Mouse (Mus musculus): ENCODE data around the gene Ikzf1. TPM values are rescaled to one million over a fixed set of nuclear protein-coding genes. Genes with fewer than 3 reads are reported as not detected.

Ikzf1 gene
- polyA plus RNA-seq, 1 experiment from 2014 or later = 15.1 TPM

- Histone ChIP-seq H3K36me3 (ENCODE audit: control insufficient read depth, insufficient read depth) (no peaks in the 10 kb centered on the region), H3K4me1 (ENCODE audit: control insufficient read depth, insufficient read depth, low read length) (no peaks in the 10 kb centered on the region), H3K4me3 (ENCODE audit: low read length) (no peak overlapping the region), H3K9ac (ENCODE audit: low read length) (no peak overlapping the region), H3K9me3 (replicated peaks; ENCODE audit: control insufficient read depth, low read length) (no peaks in the 10 kb centered on the region), H3K4me2 (ENCODE audit: low read depth, low read length) (no peak overlapping the region; the same call in 1 of the 2 replicates), H3K27ac (ENCODE audit: low read length) (no peak overlapping the region), H3K27me3 (ENCODE audit: control insufficient read depth, insufficient read depth, low read length) (no peaks in the 10 kb centered on the region)
- no peak for ATAC-seq (replicated peaks; ENCODE audit: extremely low read depth, insufficient read depth, low FRiP score)
- WGBS = 64% methylated on average over 2 of the region's 2 CpGs
These were observed 9.3 kb downstream of the Ikzf1 start for GRCm38 (mm10) chr11:11694072-11694471.

DNA sequence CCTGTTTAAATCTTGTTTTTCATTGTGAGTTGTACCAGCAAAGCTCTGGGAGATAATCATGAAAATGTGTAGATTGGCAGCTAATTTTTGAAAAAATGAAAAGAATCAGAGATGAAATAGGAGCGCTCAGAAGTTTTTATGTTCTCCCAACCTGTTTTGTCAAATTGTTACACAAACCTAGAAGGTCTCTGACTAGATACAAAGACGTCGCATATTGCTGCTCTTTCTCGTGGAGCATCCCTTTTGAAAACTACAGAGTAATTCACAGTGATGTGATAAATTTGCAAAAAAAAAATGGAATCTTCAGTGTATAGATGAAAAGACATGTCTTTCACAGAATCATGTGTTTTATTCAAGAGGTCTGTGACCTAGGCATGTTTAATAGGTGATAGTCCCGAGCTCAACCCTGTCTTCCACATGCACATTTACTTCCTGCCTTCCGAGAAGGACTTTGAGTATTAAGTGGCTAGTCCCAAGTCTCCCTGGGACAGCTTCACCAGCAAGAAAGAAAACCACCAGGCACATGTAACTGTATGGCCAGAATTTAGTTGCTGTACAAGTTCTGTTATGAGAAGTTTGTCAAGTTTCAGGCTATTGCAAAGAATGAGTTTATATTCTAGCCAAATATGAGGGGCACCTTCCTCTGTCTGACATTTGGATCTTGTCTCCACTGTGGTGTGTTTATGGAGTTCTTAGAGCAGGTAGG, 9.8 kb downstream of the Ikzf1 start:
- H3K27me3 ChIP-seq (ENCODE audit: control insufficient read depth, insufficient read depth, low read length) = no peaks in the 10 kb centered on the region
- WGBS = 75% methylated on average over 6 of the region's 6 CpGs

GRCm38 (mm10) chr11:11695211-11695887, 10.5 kb downstream of the Ikzf1 start:
- Histone ChIP-seq H3K4me1 (ENCODE audit: control insufficient read depth, insufficient read depth, low read length) (no peaks in the 10 kb centered on the region), H3K36me3 (ENCODE audit: control insufficient read depth, insufficient read depth) (no peaks in the 10 kb centered on the region), H3K27ac (ENCODE audit: low read length) (no peak overlapping the region), H3K4me3 (ENCODE audit: low read length) (no peak overlapping the region), H3K27me3 (ENCODE audit: control insufficient read depth, insufficient read depth, low read length) (no peaks in the 10 kb centered on the region), H3K9ac (ENCODE audit: low read length) (no peak overlapping the region), H3K4me2 (ENCODE audit: low read depth, low read length) (no peak overlapping the region), H3K9me3 (replicated peaks; ENCODE audit: control insufficient read depth, low read length) (no peaks in the 10 kb centered on the region)
- ATAC-seq (replicated peaks; ENCODE audit: extremely low read depth, insufficient read depth, low FRiP score) = no peak
- 51% methylated on average over 6 of the region's 6 CpGs for WGBS

More for the DNA sequence above, 9.8 kb downstream of the Ikzf1 start:
- no peak for ATAC-seq (replicated peaks; ENCODE audit: extremely low read depth, insufficient read depth, low FRiP score)
- Histone ChIP-seq H3K4me2 (ENCODE audit: low read depth, low read length) (no peak overlapping the region), H3K4me3 (ENCODE audit: low read length) (no peak overlapping the region), H3K9me3 (replicated peaks; ENCODE audit: control insufficient read depth, low read length) (no peaks in the 10 kb centered on the region), H3K4me1 (ENCODE audit: control insufficient read depth, insufficient read depth, low read length) (no peaks in the 10 kb centered on the region), H3K27ac (ENCODE audit: low read length) (no peak overlapping the region), H3K9ac (ENCODE audit: low read length) (no peak overlapping the region), H3K36me3 (ENCODE audit: control insufficient read depth, insufficient read depth) (no peaks in the 10 kb centered on the region)

- H3K27ac ChIP-seq (ENCODE audit: low read length) = no peak overlapping the region
- H3K27me3 ChIP-seq (ENCODE audit: control insufficient read depth, insufficient read depth, low read length) = no peaks in the 10 kb centered on the region
- H3K9me3 ChIP-seq (replicated peaks; ENCODE audit: control insufficient read depth, low read length) = no peaks in the 10 kb centered on the region
- no peak for ATAC-seq (replicated peaks; ENCODE audit: extremely low read depth, insufficient read depth, low FRiP score)
- H3K9ac ChIP-seq (ENCODE audit: low read length) = no peak overlapping the region
- H3K4me2 ChIP-seq (ENCODE audit: low read depth, low read length) = no peak overlapping the region
- H3K36me3 ChIP-seq (ENCODE audit: control insufficient read depth, insufficient read depth) = no peaks in the 10 kb centered on the region
- WGBS = 65% methylated on average over 4 of the region's 4 CpGs
- H3K4me1 ChIP-seq (ENCODE audit: control insufficient read depth, insufficient read depth, low read length) = no peaks in the 10 kb centered on the region
- no peak overlapping the region for H3K4me3 ChIP-seq (ENCODE audit: low read length)
These were observed 11.1 kb downstream of the Ikzf1 start for GRCm38 (mm10) chr11:11695907-11696306.

DNA sequence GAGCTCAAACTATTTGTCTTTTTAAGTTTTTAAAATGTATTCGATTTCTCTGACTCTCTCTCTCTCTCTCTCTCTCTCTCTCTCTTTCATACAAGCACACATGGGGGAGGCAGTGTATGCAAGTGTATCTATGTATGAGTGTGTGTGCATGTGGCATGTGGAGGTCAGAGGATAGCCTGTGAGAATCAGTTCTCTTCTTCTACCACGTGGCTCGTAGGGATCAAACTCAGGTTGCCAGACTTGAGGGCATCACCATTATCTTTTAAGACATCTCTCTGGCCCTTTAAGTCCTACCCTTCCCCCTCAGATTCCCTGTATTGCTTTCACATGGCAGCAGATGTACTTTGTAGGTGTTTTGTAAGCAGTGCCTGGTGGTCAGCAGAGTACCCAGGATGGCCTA, 12.0 kb downstream of the Ikzf1 start:
- no peaks in the 10 kb centered on the region for H3K9me3 ChIP-seq (replicated peaks; ENCODE audit: control insufficient read depth, low read length)
- no peak overlapping the region for H3K27ac ChIP-seq (ENCODE audit: low read length)
- no peaks in the 10 kb centered on the region for H3K27me3 ChIP-seq (ENCODE audit: control insufficient read depth, insufficient read depth, low read length)
- H3K4me1 ChIP-seq (ENCODE audit: control insufficient read depth, insufficient read depth, low read length) = no peaks in the 10 kb centered on the region
- WGBS = 86% methylated on average over 3 of the region's 3 CpGs
- no peak overlapping the region for H3K4me3 ChIP-seq (ENCODE audit: low read length)
- H3K9ac ChIP-seq (ENCODE audit: low read length) = no peak overlapping the region
- H3K36me3 ChIP-seq (ENCODE audit: control insufficient read depth, insufficient read depth) = no peaks in the 10 kb centered on the region
- no peak for ATAC-seq (replicated peaks; ENCODE audit: extremely low read depth, insufficient read depth, low FRiP score)
- H3K4me2 ChIP-seq (ENCODE audit: low read depth, low read length) = no peak overlapping the region

DNA sequence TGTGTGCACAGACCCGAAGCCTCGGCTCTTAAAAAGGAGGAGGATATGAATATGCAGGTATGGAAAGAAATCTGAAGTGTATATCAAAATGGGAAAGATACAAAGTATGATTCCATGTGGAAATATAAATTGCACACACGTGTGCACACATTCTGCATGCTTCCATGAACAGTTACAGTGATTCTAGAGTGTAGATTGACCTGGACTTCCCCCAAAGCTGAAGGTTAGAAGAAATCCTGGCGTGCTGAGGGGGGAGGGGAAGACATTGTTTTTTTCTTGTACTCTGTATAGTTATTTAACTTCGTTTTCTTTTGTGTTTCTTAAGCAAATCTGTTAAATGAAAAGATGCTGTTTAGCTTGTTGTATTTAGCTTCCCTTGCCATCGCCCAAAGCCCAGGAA, 16.6 kb downstream of the Ikzf1 start:
- WGBS = 67% methylated on average over 6 of the region's 6 CpGs
- H3K27me3 ChIP-seq (ENCODE audit: control insufficient read depth, insufficient read depth, low read length) = no peaks in the 10 kb centered on the region
- no peaks in the 10 kb centered on the region for H3K9me3 ChIP-seq (replicated peaks; ENCODE audit: control insufficient read depth, low read length)
- no peaks in the 10 kb centered on the region for H3K36me3 ChIP-seq (ENCODE audit: control insufficient read depth, insufficient read depth)
- ATAC-seq (replicated peaks; ENCODE audit: extremely low read depth, insufficient read depth, low FRiP score) = no peak
- H3K27ac ChIP-seq (ENCODE audit: low read length) = no peak overlapping the region
- H3K9ac ChIP-seq (ENCODE audit: low read length) = no peak overlapping the region
- no peaks in the 10 kb centered on the region for H3K4me1 ChIP-seq (ENCODE audit: control insufficient read depth, insufficient read depth, low read length)
- no peak overlapping the region for H3K4me3 ChIP-seq (ENCODE audit: low read length)
- no peak overlapping the region for H3K4me2 ChIP-seq (ENCODE audit: low read depth, low read length)

GRCm38 (mm10) chr11:11703776-11704175, 19.0 kb downstream of the Ikzf1 start:
- H3K27ac ChIP-seq (ENCODE audit: low read length) = no peak overlapping the region
- no peaks in the 10 kb centered on the region for H3K36me3 ChIP-seq (ENCODE audit: control insufficient read depth, insufficient read depth)
- no peak overlapping the region for H3K4me2 ChIP-seq (ENCODE audit: low read depth, low read length)

GRCm38 (mm10) chr11:11708154-11708719, 23.4 kb downstream of the Ikzf1 start:
- 84% methylated on average over 9 of the region's 9 CpGs for WGBS
- Histone ChIP-seq H3K27ac (ENCODE audit: low read length) (no peak overlapping the region), H3K9me3 (replicated peaks; ENCODE audit: control insufficient read depth, low read length) (no peaks in the 10 kb centered on the region), H3K27me3 (ENCODE audit: control insufficient read depth, insufficient read depth, low read length) (no peaks in the 10 kb centered on the region), H3K4me2 (ENCODE audit: low read depth, low read length) (no peak overlapping the region), H3K4me3 (ENCODE audit: low read length) (no peak overlapping the region), H3K36me3 (ENCODE audit: control insufficient read depth, insufficient read depth) (no peaks in the 10 kb centered on the region), H3K9ac (ENCODE audit: low read length) (no peak overlapping the region), H3K4me1 (ENCODE audit: control insufficient read depth, insufficient read depth, low read length) (peaks cover 2% of the 10 kb centered on the region; the same call in 1 of the 2 replicates)
- ATAC-seq (replicated peaks; ENCODE audit: extremely low read depth, insufficient read depth, low FRiP score) = no peak

More at GRCm38 (mm10) chr11:11703776-11704175, 19.0 kb downstream of the Ikzf1 start:
- no peak overlapping the region for H3K9ac ChIP-seq (ENCODE audit: low read length)
- no peaks in the 10 kb centered on the region for H3K4me1 ChIP-seq (ENCODE audit: control insufficient read depth, insufficient read depth, low read length)
- H3K4me3 ChIP-seq (ENCODE audit: low read length) = no peak overlapping the region
- no peaks in the 10 kb centered on the region for H3K27me3 ChIP-seq (ENCODE audit: control insufficient read depth, insufficient read depth, low read length)
- no peak for ATAC-seq (replicated peaks; ENCODE audit: extremely low read depth, insufficient read depth, low FRiP score)
- no peaks in the 10 kb centered on the region for H3K9me3 ChIP-seq (replicated peaks; ENCODE audit: control insufficient read depth, low read length)

DNA sequence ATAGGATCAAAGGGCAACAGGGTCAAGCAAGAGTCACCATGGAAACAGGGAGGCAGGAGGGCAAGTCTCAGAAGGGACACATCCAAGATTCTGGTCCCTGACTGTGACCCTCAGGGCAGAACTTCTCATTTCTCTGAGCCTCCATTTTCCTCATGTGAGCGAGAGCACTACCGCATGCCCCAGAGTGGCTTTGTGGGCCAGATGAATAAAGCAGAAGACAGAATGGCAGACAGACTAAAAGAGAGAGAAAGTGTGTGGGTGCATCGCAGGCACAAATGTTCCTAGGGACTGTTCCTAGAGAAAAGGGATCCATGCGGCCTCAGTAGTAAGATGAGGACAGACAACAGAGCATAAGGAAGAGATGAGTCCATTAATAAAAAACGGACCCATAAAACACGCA, 24.5 kb downstream of the Ikzf1 start:
- Histone ChIP-seq H3K4me3 (ENCODE audit: low read length) (no peak overlapping the region), H3K9ac (ENCODE audit: low read length) (no peak overlapping the region)
- 90% methylated on average over 6 of the region's 6 CpGs for WGBS

More for the DNA sequence above, 24.5 kb downstream of the Ikzf1 start:
- Histone ChIP-seq H3K27ac (ENCODE audit: low read length) (no peak overlapping the region), H3K4me1 (ENCODE audit: control insufficient read depth, insufficient read depth, low read length) (peaks cover 2% of the 10 kb centered on the region; the same call in 1 of the 2 replicates), H3K4me2 (ENCODE audit: low read depth, low read length) (no peak overlapping the region), H3K9me3 (replicated peaks; ENCODE audit: control insufficient read depth, low read length) (no peaks in the 10 kb centered on the region), H3K36me3 (ENCODE audit: control insufficient read depth, insufficient read depth) (no peaks in the 10 kb centered on the region), H3K27me3 (ENCODE audit: control insufficient read depth, insufficient read depth, low read length) (no peaks in the 10 kb centered on the region)
- ATAC-seq (replicated peaks; ENCODE audit: extremely low read depth, insufficient read depth, low FRiP score) = no peak

All from heart, embryonic 16.5 days (tissue).